Mouse (Mus musculus) cerebellum, postnatal 36 days (tissue): ENCODE measurements around the gene Cpa5.
A peak's percentile ranks its signal among the peaks of the same experiment; 100 is the strongest.

Source experiments
- DNase-seq, 2 experiments: peaks; one replicate each; pipeline ENCODE4 v3.0.0; 2021 to 2022; ENCODE audit warnings: mixed read lengths in 2 of 2

Gene Cpa5

GRCm38 (mm10) chr6:30605111-30605510 is 5.7 kb upstream of the Cpa5 start:
- no peak for DNase-seq

DNA sequence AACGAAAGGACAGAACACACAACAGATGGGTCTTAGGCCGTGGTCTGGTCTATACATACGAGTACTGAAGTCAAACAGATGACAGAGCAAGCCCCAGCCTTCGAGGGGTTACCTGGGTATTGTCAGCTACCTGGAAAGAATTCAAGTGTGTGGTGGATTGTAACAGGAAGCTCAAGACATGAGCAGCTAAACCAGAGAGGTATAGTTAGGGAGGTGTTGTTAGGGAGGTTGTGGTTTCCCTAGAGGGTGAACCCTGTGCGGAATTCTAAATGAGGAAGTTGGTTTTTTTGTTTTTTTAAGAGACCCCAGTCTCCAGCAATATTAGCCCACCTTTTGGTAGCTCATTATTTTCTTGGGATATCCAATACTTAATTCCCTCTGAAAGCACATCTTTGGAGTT is 5.1 kb upstream of the Cpa5 start:
- no peak for DNase-seq

DNA sequence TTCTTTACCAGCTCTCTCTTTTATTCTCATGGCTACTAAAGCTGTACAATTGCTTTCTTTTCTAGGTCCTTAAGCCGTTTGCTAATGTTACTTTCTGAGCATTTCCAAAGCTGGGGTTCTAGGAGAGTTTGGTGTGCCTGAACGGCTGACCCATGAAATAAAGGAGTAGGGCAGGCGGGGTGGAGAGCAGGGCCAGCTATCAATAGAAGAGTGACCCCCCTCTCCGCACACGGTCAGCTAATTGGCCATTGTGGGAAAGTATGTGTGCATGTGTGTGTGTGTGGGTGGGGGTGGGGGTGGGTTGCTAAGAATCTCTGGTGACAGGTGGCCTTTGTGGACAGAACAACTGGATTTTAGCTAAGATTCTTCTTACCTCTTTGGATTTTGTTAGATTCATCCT is 402 bp downstream of the Cpa5 start:
- DNase-seq: no peak

- no peak for DNase-seq
Observed at GRCm38 (mm10) chr6:30614251-30614650, 3.4 kb downstream of the Cpa5 start.

DNA sequence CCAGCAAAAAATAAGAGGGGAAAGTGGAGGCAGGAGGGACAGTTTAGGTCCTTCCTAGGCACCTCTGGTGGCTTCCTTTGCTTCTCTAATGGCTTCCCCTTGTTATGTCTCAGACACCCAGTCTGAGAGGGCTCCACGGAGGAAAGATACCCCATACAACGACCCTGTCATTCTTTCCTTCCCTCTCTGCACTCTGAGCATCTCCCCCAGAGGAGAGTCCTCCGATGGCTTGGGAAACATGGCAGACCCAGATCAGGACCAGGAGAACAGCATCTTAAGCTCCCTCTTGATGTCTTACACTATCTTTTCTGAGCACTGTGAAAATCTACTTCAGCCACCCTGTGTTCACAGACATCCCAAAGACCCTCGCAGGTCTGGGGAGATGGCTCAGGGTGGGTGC is 4.9 kb downstream of the Cpa5 start:
- DNase-seq: no peak

GRCm38 (mm10) chr6:30616491-30616941 is 5.7 kb downstream of the Cpa5 start:
- no peak for DNase-seq

- DNase-seq: no peak
Observed at GRCm38 (mm10) chr6:30617020-30617958, 6.5 kb downstream of the Cpa5 start.

DNA sequence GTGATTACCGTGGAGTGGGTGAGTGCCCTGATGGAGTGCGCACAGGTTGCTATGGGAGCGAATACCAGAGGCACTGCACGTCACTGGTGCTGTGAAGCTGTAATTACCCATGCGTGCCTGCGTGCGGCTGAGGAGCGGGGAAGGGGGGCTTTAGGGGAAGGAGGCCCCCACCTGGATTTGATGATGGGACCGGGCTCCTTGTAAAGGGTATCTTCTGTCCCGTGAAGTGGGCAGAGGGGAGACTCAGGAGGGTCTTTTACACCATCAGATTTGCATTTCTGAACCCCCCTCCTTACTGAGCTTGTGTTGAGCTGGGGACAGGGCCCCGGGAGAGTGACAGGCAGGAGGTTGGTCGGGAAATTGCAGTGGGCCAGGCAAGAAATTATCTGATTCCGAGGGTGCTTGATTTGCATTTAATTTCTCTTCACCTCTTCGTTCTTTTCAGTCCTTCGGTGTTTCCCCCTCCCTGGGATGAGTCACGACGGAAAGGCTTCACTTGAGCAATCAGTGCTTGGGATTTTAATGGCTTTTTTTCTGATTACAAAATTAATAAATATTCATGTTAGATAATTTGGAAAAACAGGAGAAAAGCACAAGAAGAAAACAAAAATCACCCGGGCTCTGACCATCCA is 7.3 kb downstream of the Cpa5 start:
- DNase-seq: no peak

- DNase-seq: no peak
Observed at GRCm38 (mm10) chr6:30618735-30619134, 7.9 kb downstream of the Cpa5 start.

GRCm38 (mm10) chr6:30619606-30620005 is 8.8 kb downstream of the Cpa5 start:
- DNase-seq: no peak

DNA sequence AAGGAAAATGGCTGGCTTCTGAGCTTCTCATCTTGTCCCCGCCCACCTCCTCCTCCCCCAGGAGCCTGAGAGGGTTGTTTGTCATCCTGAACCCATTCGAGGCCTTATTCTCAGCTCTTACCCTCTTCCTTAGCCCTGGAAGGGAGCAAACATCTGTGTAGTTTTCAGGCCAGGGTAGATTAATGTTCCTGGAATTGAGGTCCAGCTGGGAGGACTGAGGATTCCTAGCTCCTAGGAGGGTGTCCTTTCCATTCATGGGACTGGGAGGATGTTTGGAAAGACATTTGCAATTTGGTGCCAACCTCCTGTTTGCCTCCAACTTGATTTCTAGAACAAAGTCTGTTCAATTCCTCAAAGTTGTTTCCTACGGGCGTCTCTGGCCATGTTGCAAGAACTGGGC is 9.8 kb downstream of the Cpa5 start:
- no peak for DNase-seq

DNA sequence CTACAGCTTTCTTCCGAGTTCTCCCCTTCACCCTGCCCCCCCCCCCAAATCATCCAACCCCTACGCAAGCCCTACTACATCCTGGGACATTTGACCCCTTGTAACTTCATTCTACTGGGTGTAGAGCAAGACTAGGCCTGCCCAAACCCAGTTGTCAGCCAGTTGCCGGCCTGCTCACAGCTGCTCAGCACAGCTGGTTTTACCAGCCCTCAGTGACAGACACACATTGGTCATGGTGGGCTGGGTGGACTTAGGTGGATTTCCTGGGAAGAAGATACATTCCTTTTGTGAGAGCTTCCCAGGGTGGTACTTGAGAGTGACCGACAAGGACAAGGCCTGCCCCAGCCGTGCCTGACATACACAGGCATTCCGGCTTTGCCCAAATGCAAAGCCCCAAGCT is 10.2 kb downstream of the Cpa5 start:
- no peak for DNase-seq

- no peak for DNase-seq
Observed at GRCm38 (mm10) chr6:30621986-30622389, 11.2 kb downstream of the Cpa5 start.

- DNase-seq: no peak
Observed at GRCm38 (mm10) chr6:30624763-30625162, 14.0 kb downstream of the Cpa5 start.

DNA sequence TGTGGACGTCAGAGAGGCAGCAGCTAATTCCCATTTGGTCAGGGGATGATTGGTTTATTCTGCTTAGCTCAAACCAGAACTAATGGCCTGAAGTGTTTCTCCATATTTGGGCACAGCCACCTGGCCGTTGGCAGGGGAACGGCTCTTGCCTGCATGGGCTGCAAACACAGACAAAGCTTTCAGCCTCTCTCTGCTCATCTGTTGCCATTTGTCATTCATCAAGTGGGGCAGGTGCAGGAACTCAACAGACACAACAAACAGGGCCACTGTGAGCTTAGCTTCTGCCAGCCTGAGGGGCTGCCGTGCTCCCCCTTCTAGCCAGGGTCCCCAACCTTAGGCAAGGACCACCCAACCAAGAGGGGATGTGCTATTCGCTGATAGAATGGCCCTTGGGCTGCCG is 17.3 kb downstream of the Cpa5 start:
- DNase-seq: peak; percentile 14 to 18

GRCm38 (mm10) chr6:30629989-30630388 is 19.2 kb downstream of the Cpa5 start:
- DNase-seq: no peak

GRCm38 (mm10) chr6:30635361-30635862 is 24.6 kb downstream of the Cpa5 start:
- no peak for DNase-seq

DNA sequence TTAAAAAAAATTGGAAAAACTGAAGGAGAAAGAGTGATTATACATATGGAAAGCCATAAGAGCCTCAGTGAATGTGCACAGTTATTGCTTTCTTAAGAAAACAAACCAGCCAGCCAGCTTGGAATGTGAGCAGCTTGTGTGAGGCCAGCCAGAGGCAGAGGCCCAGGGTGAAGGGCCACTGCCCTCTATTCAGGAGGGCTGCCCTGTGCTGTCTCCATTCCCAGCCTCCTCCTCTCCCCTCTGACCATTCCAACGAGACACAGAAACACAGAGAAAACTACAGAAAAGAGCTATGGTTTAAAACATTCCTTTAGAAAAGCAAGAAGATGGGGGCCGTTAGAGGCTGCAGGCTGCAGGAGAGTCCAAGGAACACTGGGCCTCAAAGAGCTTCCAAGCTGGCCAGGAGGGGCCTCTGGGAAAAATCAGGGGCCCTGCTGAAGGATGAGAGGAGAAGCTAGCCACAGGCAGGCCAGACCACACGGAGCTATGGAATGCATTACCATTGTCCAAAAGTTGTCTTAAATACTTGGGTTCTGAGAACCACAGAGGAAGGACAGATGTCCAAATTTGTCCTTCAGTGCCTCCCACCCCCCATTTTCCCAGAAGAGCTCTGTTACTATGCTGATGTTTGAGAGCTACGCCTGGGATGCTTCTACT is 25.5 kb downstream of the Cpa5 start:
- DNase-seq: no peak

GRCm38 (mm10) chr6:30638674-30639268 is 28.0 kb downstream of the Cpa5 start, which contains the start of gene Cpa1:
Gene Cpa1, plus strand, starts transcription at chr6:30639218.
- DNase-seq: no peak

DNA sequence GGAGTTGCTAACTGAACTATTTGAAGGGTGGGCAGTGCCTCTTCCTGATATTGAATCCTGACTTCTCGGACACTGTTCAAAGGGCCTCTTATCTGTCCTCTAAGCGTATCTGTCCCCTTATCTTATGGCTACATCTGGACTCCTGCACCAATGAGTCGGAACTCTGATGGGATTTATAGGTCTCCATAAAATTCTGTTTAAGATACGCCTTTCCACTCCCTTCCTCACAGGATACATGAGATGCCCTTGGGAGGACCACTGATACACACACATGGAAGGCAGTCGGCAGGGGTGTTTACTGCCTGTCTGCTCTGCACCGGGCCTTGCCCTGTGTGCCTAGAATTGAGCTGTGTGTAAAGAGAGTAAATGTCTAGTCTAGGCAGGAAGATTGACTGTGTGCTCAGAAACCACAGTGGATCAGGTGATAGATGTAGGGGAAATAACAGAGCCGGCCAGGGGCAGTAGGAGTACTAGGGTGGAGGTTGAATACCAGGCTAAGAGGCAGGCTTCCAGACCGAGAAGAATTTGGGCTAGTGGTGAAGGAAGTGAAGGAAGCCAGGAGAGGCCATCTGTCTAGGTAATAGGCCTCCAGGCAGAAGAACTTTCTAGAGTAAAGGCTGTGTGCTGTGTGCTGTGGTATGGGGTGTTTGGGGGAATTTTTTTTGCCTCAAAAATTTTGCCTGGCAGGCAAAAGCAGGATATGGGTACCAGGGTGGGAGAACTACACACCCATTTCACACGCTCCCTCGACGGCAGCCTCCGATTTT is 33.1 kb downstream of the Cpa5 start:
- no peak for DNase-seq

DNA sequence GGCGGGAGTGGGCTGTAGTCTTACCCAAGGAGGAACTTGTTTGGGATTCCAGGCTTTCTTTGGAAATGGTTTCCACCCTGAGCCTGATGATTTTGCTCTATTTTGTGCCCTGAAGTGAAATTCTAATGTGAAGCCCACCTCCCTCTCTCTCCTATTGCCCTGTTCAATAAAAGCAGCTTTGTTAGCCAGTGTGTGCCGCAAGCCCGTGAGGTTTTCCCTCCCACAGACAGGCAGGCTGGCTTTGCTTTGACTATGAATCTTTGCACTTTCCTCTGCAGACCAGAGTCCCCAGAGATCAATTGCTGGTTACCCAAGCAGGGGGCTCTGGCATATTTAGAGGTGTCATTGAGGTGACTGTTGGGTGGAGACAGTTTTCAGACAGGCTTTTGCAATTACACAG is 33.7 kb downstream of the Cpa5 start:
- DNase-seq: no peak

- DNase-seq: no peak
Observed at GRCm38 (mm10) chr6:30645379-30645778, 34.6 kb downstream of the Cpa5 start.
